Mouse (Mus musculus): ENCODE measurements around the gene Hpcal1. TPM values are rescaled to one million over a fixed set of nuclear protein-coding genes. Genes with fewer than 3 reads are reported as not detected.

Hpcal1 gene
- total and polyA plus RNA-seq, 2 experiments from 2014 or later, result 93.9 to 180 TPM

DNA sequence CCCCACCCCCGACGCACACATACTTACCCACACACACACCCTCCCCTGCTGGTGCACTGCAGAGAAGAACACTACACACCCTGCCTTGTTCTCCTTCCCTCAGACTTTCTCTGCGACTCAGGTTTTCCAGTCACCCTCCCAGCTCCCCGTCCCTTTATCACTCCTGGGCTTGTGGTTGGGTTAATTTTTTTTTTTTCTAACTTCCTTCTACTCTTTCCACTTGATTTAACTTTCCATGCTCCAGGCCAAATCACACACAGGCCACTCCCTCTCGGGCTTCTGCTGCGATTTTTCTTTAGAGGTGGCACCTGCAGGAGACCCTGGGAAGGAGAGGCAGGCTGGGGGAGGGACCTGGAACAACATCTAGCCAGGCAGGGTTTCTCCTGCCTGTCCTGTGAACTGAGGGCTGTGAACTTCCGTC lies 24.7 kb upstream of the Hpcal1 start:
- no peak for ATAC-seq
- 60% methylated on average over 7 of the region's 7 CpGs for WGBS

DNA sequence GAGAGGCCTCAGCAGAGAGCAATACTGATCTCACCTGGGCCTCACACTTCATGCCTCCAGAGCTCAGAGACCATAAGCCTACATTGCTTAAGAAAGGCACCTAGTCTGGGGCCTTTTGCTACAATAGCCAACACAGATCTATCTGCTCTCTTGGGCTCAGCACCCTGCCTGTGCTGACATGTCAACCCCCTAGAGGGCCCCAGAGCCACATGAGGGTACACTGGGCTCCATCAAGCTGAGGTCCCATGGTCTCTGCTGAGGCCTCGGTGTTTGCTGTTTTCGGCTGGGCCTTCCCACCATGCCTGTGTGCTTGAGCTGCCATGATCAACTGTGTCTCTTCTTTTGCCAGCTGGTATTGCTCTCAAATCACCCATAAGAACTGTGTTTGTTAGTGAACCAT lies 24.0 kb upstream of the Hpcal1 start:
- Histone ChIP-seq H3K4me2 (ENCODE audit: low read depth, low read length) (no peak overlapping the region), H3K27ac (no peak overlapping the region), H3K27me3 (ENCODE audit: insufficient read depth, low read length) (no peaks in the 10 kb centered on the region), H3K4me1 (ENCODE audit: insufficient read depth, low read length) (no peaks in the 10 kb centered on the region), H3K36me3 (ENCODE audit: insufficient read depth, low read length) (no peaks in the 10 kb centered on the region), H3K4me3 (ENCODE audit: low read length) (no peak overlapping the region), H3K9me3 (ENCODE audit: low read length) (no peaks in the 10 kb centered on the region), H3K9ac (replicated peaks; ENCODE audit: low read length) (no peak overlapping the region)
- DNase-seq (ENCODE audit: low spot score), result no peak
- 85% methylated on average over 2 of the region's 2 CpGs for WGBS
- ATAC-seq, result no peak
- TF ChIP-seq CTCF (IDR thresholded peaks at IDR 0.05; ENCODE audit: low read depth), result peak; percentile 37

More for the DNA sequence above, 24.7 kb upstream of the Hpcal1 start:
- Histone ChIP-seq H3K27me3 (ENCODE audit: insufficient read depth, low read length) (no peaks in the 10 kb centered on the region), H3K36me3 (ENCODE audit: insufficient read depth, low read length) (no peaks in the 10 kb centered on the region), H3K9me3 (ENCODE audit: low read length) (no peaks in the 10 kb centered on the region), H3K4me1 (ENCODE audit: insufficient read depth, low read length) (no peaks in the 10 kb centered on the region), H3K4me3 (ENCODE audit: low read length) (no peak overlapping the region), H3K4me2 (ENCODE audit: low read depth, low read length) (no peak overlapping the region), H3K9ac (replicated peaks; ENCODE audit: low read length) (no peak overlapping the region), H3K27ac (no peak overlapping the region)
- no peak for TF ChIP-seq CTCF (IDR thresholded peaks at IDR 0.05; ENCODE audit: low read depth)
- DNase-seq (ENCODE audit: low spot score), result no peak

DNA sequence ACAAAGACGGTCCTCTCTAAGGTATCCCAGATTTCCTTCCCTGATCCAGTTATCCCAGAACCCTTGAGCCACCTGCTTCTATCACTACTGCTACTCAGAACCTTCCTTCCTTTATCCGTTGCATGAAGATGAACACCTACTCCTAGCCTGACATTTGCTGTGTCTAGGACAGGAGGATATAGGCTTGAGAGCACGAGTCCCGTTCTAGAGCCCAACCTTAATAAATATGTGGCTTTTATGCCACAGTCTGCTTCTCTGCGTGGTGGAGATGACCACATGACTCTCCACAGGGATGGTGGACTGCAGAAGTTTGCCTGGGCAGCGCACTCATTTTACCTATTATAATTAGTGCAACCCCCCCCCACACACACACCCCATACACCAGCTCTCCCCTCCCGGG lies 16.9 kb upstream of the Hpcal1 start:
- H3K4me3 ChIP-seq (ENCODE audit: low read length), result no peak overlapping the region
- DNase-seq (ENCODE audit: low spot score) (no peak), ATAC-seq (no peak)
- no peaks in the 10 kb centered on the region for H3K9me3 ChIP-seq (ENCODE audit: low read length)
- no peak overlapping the region for H3K9ac ChIP-seq (replicated peaks; ENCODE audit: low read length)
- no peak overlapping the region for H3K4me2 ChIP-seq (ENCODE audit: low read depth, low read length)
- WGBS, result 61% methylated on average over 7 of the region's 7 CpGs
- TF ChIP-seq CTCF (IDR thresholded peaks at IDR 0.05; ENCODE audit: low read depth), result no peak
- no peaks in the 10 kb centered on the region for H3K4me1 ChIP-seq (ENCODE audit: insufficient read depth, low read length)
- no peaks in the 10 kb centered on the region for H3K27me3 ChIP-seq (ENCODE audit: insufficient read depth, low read length)
- H3K36me3 ChIP-seq (ENCODE audit: insufficient read depth, low read length), result no peaks in the 10 kb centered on the region
- H3K27ac ChIP-seq, result no peak overlapping the region

DNA sequence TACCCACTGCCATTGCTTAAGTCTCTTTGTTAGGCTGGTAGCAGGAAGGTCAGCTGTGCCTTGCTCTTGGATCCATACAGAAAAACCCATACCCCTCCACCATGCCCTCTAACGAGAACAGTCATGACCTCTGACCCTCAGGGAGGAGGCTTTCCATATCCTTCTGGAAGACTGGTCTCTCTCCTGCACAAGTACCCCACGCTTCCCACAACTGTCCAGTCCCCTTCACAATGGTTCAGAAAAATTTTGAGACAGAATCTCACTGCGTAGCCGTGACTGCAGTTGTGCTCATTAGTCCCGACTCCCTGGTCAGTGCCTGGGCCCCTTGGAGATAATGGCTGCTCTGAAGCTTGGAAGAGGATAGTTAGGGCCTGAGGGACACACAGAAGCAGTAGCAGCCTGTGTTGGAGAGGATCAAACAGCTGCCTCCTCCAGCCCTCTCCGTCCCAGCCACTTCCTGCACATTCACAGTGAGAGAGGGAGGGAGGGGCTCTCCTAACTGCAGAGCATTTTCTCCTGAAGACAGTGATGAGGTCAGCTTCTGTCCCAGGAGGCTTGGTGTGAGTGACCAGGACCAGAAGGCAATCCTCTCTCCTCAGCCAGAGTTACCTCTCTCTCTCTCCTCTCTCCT lies 16.4 kb upstream of the Hpcal1 start:
- no peak overlapping the region for H3K9ac ChIP-seq (replicated peaks; ENCODE audit: low read length)
- H3K4me1 ChIP-seq (ENCODE audit: insufficient read depth, low read length), result no peaks in the 10 kb centered on the region
- 48% methylated on average over 6 of the region's 6 CpGs for WGBS
- no peak overlapping the region for H3K4me2 ChIP-seq (ENCODE audit: low read depth, low read length)
- TF ChIP-seq CTCF (IDR thresholded peaks at IDR 0.05; ENCODE audit: low read depth), result no peak
- DNase-seq (ENCODE audit: low spot score) (no peak), ATAC-seq (no peak)
- no peak overlapping the region for H3K4me3 ChIP-seq (ENCODE audit: low read length)
- no peaks in the 10 kb centered on the region for H3K27me3 ChIP-seq (ENCODE audit: insufficient read depth, low read length)
- no peaks in the 10 kb centered on the region for H3K36me3 ChIP-seq (ENCODE audit: insufficient read depth, low read length)
- H3K27ac ChIP-seq, result no peak overlapping the region
- no peaks in the 10 kb centered on the region for H3K9me3 ChIP-seq (ENCODE audit: low read length)

DNA sequence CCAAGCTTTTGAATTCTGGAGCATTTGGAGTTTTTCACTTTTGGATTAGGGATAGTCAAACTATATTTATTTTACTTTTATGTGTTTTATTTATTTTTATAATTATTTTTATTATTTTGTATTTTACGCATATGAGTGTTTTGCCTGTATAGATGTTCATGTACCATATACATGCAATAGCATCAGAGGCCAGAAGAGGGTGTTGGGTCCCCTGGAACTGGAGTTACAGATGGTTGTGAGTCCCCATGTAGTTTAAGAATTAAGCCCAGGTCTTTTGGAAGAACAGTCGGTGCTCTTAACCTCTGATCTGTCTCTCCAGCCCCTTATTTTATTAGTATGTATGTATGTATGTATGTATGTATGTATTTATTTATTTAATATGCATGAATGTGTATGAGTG lies 12.9 kb upstream of the Hpcal1 start:
- H3K36me3 ChIP-seq (ENCODE audit: insufficient read depth, low read length), result no peaks in the 10 kb centered on the region
- no peaks in the 10 kb centered on the region for H3K4me1 ChIP-seq (ENCODE audit: insufficient read depth, low read length)
- no peaks in the 10 kb centered on the region for H3K9me3 ChIP-seq (ENCODE audit: low read length)
- H3K4me3 ChIP-seq (ENCODE audit: low read length), result no peak overlapping the region
- peak; percentile 31 for TF ChIP-seq CTCF (IDR thresholded peaks at IDR 0.05; ENCODE audit: low read depth)
- ATAC-seq, result no peak
- H3K27me3 ChIP-seq (ENCODE audit: insufficient read depth, low read length), result no peaks in the 10 kb centered on the region
- WGBS, result 85% methylated on average over 2 of the region's 2 CpGs
- H3K4me2 ChIP-seq (ENCODE audit: low read depth, low read length), result no peak overlapping the region
- DNase-seq (ENCODE audit: low spot score), result no peak
- no peak overlapping the region for H3K9ac ChIP-seq (replicated peaks; ENCODE audit: low read length)
- H3K27ac ChIP-seq, result no peak overlapping the region

DNA sequence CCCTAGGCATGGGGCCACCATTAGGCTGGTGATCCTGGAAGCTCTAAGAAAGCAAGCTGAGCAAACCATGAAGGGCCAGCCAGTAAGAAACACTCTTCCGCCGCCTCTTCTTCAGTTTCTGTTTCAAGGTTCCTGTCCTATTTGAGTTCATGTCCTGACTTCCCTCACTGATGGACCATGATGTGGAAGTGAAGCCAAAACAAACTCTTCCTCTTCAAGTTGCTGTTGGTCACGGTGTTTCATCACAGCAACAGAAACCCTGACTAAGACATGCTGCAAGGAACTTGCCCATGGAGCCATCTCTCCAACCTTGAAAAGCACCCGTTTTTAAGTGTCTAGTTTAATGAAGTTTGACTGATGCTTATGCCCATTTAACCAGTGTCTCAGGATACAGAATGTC lies 11.1 kb upstream of the Hpcal1 start:
- Histone ChIP-seq H3K9ac (replicated peaks; ENCODE audit: low read length) (no peak overlapping the region), H3K27me3 (ENCODE audit: insufficient read depth, low read length) (no peaks in the 10 kb centered on the region), H3K4me2 (ENCODE audit: low read depth, low read length) (no peak overlapping the region), H3K4me3 (ENCODE audit: low read length) (no peak overlapping the region), H3K4me1 (ENCODE audit: insufficient read depth, low read length) (no peaks in the 10 kb centered on the region), H3K36me3 (ENCODE audit: insufficient read depth, low read length) (no peaks in the 10 kb centered on the region), H3K27ac (no peak overlapping the region), H3K9me3 (ENCODE audit: low read length) (no peaks in the 10 kb centered on the region)
- DNase-seq (ENCODE audit: low spot score), result no peak
- TF ChIP-seq CTCF (IDR thresholded peaks at IDR 0.05; ENCODE audit: low read depth), result no peak
- 94% methylated on average over 4 of the region's 4 CpGs for WGBS
- no peak for ATAC-seq

DNA sequence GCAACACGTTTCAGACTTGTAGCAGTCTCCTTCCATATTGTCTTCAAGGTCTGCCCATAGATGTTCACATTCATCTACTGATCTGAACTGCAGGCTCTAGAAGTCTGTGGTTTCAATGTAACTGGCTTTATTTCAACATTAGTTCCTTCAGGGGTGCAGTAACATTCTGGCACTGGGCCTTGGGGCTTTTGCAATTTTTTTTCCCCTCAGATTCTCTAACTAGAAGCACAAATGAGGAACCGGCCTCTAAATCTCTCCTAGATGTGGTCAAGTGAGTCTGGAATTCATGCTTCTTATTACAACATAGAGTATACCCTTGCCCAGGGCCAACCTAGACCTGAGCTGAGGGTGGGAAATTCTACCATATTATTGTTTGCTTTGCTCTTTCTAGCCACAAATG lies 8.5 kb upstream of the Hpcal1 start:
- Histone ChIP-seq H3K27me3 (ENCODE audit: insufficient read depth, low read length) (no peaks in the 10 kb centered on the region), H3K4me1 (ENCODE audit: insufficient read depth, low read length) (no peaks in the 10 kb centered on the region), H3K4me2 (ENCODE audit: low read depth, low read length) (no peak overlapping the region), H3K27ac (no peak overlapping the region), H3K9ac (replicated peaks; ENCODE audit: low read length) (no peak overlapping the region), H3K36me3 (ENCODE audit: insufficient read depth, low read length) (no peaks in the 10 kb centered on the region), H3K9me3 (ENCODE audit: low read length) (no peaks in the 10 kb centered on the region), H3K4me3 (ENCODE audit: low read length) (no peak overlapping the region)
- DNase-seq (ENCODE audit: low spot score), result no peak
- TF ChIP-seq CTCF (IDR thresholded peaks at IDR 0.05; ENCODE audit: low read depth), result no peak
- 83% methylated on average over 2 of the region's 2 CpGs for WGBS
- no peak for ATAC-seq

All from hindbrain, postnatal 0 days (tissue).